Mouse (Mus musculus) limb, embryonic 14.5 days (tissue): Measurements from ENCODE around the gene Pitpnm2. TPM values are rescaled to one million over a fixed set of nuclear protein-coding genes. Genes with fewer than 3 reads are reported as not detected.

Source experiments
- ATAC-seq: fragments of 200-750 bp; cut with Nextera tagmentation; 2 replicates; pipeline ENCODE4 v1.8.0; 2017; ENCODE audit warnings: low read depth, moderate number of reproducible peaks, moderate TSS enrichment; ENCODE audit not compliant: low FRiP score
- DNase-seq: peaks from one replicate; pipeline ENCODE4 v3.0.0-alpha.2; 2015; ENCODE audit warnings: low spot score
- H3K27ac ChIP-seq: fragments of 300-500 bp; sonication (generic); replicated peaks from 2 replicates; pipeline ENCODE4 v1.5.1; 2014; ENCODE audit warnings: low read depth, mild to moderate bottlenecking, low read length, moderate library complexity, mixed read lengths
- H3K27me3 ChIP-seq: fragments of 300-500 bp; sonication (generic); 2 replicates; pipeline ENCODE4 v1.6.1; 2014; ENCODE audit warnings: low read length, mixed read lengths; ENCODE audit not compliant: control insufficient read depth, insufficient read depth
- H3K36me3 ChIP-seq: fragments of 300-500 bp; sonication (generic); 2 replicates; pipeline ENCODE4 v1.6.1; 2014; ENCODE audit warnings: mild to moderate bottlenecking, low read length, moderate library complexity, mixed read lengths; ENCODE audit not compliant: control insufficient read depth, insufficient read depth
- H3K4me1 ChIP-seq: fragments of 300-500 bp; sonication (generic); 2 replicates; pipeline ENCODE4 v1.6.1; 2014; ENCODE audit warnings: antibody characterized with exemption, low read length, mixed read lengths; ENCODE audit not compliant: control insufficient read depth, insufficient read depth
- H3K4me2 ChIP-seq: fragments of 300-500 bp; sonication (generic); replicated peaks from 2 replicates; pipeline ENCODE4 v1.6.1; 2014; ENCODE audit warnings: low read depth, mild to moderate bottlenecking, low read length, moderate library complexity; ENCODE audit not compliant: severe bottlenecking
- H3K4me3 ChIP-seq: fragments of 300-500 bp; sonication (generic); replicated peaks from 2 replicates; pipeline ENCODE4 v1.5.1; 2014; ENCODE audit warnings: low read length
- H3K9ac ChIP-seq: fragments of 300-500 bp; sonication (generic); 2 replicates; pipeline ENCODE4 v1.6.1; 2014; ENCODE audit warnings: mild to moderate bottlenecking, low read depth, low read length, moderate library complexity; ENCODE audit not compliant: severe bottlenecking
- H3K9me3 ChIP-seq: fragments of 300-500 bp; sonication (generic); 2 replicates; pipeline ENCODE4 v1.6.1; 2016; ENCODE audit warnings: low read length; ENCODE audit not compliant: control insufficient read depth
- POLR2A ChIP-seq: fragments of 200-500 bp; IDR thresholded peaks from 2 replicates; pipeline ENCODE4 v1.8.0; 2012; ENCODE audit warnings: inconsistent platforms, mild to moderate bottlenecking, moderate library complexity, borderline replicate concordance; ENCODE audit not compliant: insufficient read depth, insufficient read length; ENCODE audit errors: extremely low read depth
- WGBS: fragments of 180-500 bp; shearing (Covaris S2); extraction: QIAGEN DNeasy Blood & Tissue Kit; methylation state at CpG from one replicate; pipeline ENCODE4 v1.1.7; 2014; 5-methylcytosine and 5-hydroxymethylcytosine counted together
- polyA plus RNA-seq, 2 experiments: library from polyadenylated mRNA; depleted of rRNA in 1 of 2; stranded (reverse) in 1 of 2; unstranded in 1 of 2; fragments of >200 nt; fragmentation: Nextera tagmentation in 1 of 2; extraction: Ambion mirVana in 1 of 2; gene quantifications; 2 replicates each; pipeline versions ENCODE4 v1.2.1 to v1.2.3; 2012 to 2014

Gene Pitpnm2
- polyA plus RNA-seq, 2 experiments, result 8.2 to 37.1 TPM

DNA sequence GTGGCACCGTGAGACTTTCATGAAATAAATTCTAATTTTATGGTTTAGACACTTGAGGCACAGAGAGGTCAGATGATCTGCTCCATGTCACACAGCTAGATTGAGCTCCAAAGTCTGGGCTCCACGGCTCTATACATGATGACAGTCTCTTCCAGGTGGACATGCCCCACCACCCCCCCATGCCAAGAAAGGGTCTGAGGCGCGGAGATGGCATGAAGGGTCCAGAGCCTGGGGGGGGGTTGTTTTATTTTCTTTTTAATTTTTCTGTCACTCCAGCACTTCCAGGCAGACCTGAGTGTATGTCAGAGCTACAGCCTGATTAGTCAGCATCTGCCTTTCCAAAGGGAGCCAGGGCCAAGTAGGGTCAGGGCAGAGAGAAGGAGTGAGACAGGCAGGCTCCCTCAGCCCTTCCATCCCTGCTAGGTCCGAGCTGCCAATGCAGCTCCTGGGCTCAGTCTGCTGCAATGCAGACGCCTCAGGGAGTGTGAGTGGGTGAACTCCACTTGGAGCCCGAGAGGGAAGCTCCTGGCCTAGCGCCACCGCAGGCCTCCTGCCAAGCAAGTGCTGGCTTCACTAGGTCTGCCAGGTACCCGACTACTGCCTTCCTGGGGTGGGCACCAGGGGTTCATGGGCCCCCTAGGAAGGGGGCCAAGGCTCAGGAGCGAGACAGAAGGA, 156.3 kb downstream of the Pitpnm2 start:
- Histone ChIP-seq H3K4me2 (no peak overlapping the region), H3K27me3 (no peaks in the 10 kb centered on the region; the same call in 1 of the 2 replicates), H3K4me1 (peaks cover 7% of the 10 kb centered on the region; the same call in 1 of the 2 replicates), H3K27ac (no peak overlapping the region), H3K36me3 (no peaks in the 10 kb centered on the region), H3K9me3 (0 out of 2 replicates have a peak, but pooled peaks cover 4% of the 10 kb centered on the region), H3K9ac (0 out of 2 replicates have a peak overlapping the region, but pooled peaks have one; percentile 28), H3K4me3 (no peak overlapping the region)
- no peak for DNase-seq
- no peak for TF ChIP-seq POLR2A
- WGBS, result 72% methylated on average over 11 of the region's 11 CpGs
- no peak for ATAC-seq

DNA sequence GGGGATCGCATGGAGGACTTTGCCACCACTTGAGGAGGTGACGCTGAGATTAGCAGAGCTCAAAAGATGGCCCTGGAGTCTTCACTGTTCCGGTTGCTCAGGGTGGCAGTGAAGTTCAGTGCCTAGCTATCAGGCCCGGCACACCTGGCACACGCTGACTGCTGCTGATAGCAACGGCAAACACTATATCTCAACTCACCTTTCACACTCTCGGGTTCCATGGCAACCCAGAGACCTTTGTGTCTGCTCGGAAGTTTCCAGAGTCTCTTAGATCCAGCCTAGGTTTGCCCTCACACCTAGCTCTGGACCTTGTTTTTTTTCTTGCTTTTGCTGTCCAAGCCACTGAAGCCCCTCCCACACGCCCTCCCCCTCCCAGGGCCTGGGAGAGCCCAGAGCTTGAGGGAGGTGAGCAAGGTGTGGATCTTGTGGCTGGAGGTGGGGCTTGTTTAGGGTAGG, 157.6 kb downstream of the Pitpnm2 start:
- Histone ChIP-seq H3K9me3 (0 out of 2 replicates have a peak, but pooled peaks cover 4% of the 10 kb centered on the region), H3K4me2 (no peak overlapping the region), H3K36me3 (no peaks in the 10 kb centered on the region), H3K27ac (no peak overlapping the region), H3K4me3 (no peak overlapping the region), H3K9ac (no peak overlapping the region), H3K4me1 (peaks cover 7% of the 10 kb centered on the region; the same call in 1 of the 2 replicates), H3K27me3 (no peaks in the 10 kb centered on the region; the same call in 1 of the 2 replicates)
- WGBS, result 65% methylated on average over 9 of the region's 9 CpGs
- no peak for ATAC-seq
- DNase-seq, result no peak
- TF ChIP-seq POLR2A, result no peak

DNA sequence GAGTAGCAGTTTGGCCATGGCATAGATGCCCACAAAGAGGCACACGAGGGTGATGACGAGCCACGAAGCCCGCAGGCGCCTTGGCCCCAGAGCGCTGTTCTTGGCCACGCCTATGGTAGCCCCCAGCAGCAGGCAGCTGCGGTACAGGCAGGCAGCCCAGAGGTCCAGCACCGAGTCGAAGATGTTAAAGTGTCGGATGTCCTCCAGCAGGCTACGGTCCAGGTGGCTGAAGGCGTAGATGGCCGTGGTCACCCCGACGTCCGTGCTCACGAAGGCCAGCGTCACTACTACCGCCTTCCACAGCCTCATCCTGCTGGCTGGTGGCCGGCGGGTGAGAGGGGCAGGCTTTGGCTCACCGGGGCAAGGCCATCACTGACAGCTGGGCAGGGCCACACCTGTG, 159.7 kb downstream of the Pitpnm2 start:
- DNase-seq (no peak), ATAC-seq (no peak)
- Histone ChIP-seq H3K27ac (no peak overlapping the region), H3K4me1 (no peaks in the 10 kb centered on the region), H3K4me3 (no peak overlapping the region), H3K9me3 (no peaks in the 10 kb centered on the region), H3K4me2 (no peak overlapping the region), H3K9ac (no peak overlapping the region), H3K36me3 (no peaks in the 10 kb centered on the region), H3K27me3 (no peaks in the 10 kb centered on the region)
- no peak for TF ChIP-seq POLR2A
- WGBS, result 81% methylated on average over 23 of the region's 23 CpGs

DNA sequence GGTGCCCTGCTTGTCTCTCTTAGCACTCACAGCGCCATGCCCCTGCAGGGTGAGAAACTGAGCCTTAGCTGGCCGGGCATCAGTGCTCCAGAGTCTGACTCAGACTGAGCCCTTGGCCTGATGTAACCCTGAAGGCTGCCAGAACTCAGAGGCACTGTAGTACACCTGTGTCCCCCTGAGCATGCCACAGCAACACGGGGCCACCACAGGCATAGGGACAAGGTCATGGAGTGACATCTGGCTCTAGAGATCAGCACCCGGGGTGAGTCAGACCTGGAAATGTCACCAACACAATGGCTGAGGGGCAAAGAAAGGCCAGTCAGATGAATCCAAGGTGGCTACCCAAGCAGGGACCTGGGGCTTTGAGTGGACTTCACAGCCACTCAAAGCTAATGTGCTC, 162.7 kb downstream of the Pitpnm2 start:
- WGBS, result 87% methylated on average over 4 of the region's 4 CpGs
- no peaks in the 10 kb centered on the region for H3K27me3 ChIP-seq
- no peaks in the 10 kb centered on the region for H3K4me1 ChIP-seq
- DNase-seq (no peak), ATAC-seq (no peak)
- no peaks in the 10 kb centered on the region for H3K36me3 ChIP-seq
- no peak overlapping the region for H3K4me2 ChIP-seq
- H3K9me3 ChIP-seq, result no peaks in the 10 kb centered on the region
- H3K4me3 ChIP-seq, result no peak overlapping the region
- TF ChIP-seq POLR2A, result no peak
- no peak overlapping the region for H3K9ac ChIP-seq
- H3K27ac ChIP-seq, result no peak overlapping the region

DNA sequence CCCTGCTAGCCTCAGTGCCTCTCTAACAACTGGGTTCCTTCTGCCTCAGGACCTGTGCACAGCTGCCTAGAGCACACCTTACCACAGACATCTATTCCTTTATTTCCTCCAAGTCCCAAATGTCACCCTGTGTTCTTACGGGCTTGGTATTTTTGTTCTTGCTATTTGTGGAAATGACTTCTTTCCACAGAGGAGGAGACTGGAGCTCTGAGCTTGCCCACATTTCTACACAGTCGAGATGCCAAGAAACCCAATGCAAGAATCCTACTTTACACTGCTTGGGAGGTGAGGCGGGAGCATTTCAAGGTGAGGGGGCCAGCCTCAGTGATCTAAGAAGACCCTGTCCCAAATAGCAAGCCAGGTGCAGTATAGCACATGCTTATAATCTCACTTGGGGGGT, 164.0 kb downstream of the Pitpnm2 start:
- no peak overlapping the region for H3K9ac ChIP-seq

More for the DNA sequence above, 164.0 kb downstream of the Pitpnm2 start:
- no peaks in the 10 kb centered on the region for H3K27me3 ChIP-seq
- H3K9me3 ChIP-seq, result no peaks in the 10 kb centered on the region
- ATAC-seq (no peak), DNase-seq (no peak)
- H3K36me3 ChIP-seq, result no peaks in the 10 kb centered on the region
- H3K4me1 ChIP-seq, result no peaks in the 10 kb centered on the region
- H3K27ac ChIP-seq, result no peak overlapping the region
- TF ChIP-seq POLR2A, result no peak
- no peak overlapping the region for H3K4me2 ChIP-seq
- no peak overlapping the region for H3K4me3 ChIP-seq
- 68% methylated on average over 3 of the region's 3 CpGs for WGBS
